Mouse (Mus musculus) E14TG2a.4 (cell line): ENCODE measurements around the gene Foxred2.

Experiments used
- CTCF ChIP-seq: conservative IDR thresholded peaks from 2 replicates; pipeline ENCODE4 v1.5.1; 2014; ENCODE audit warnings: low read length
- NANOG ChIP-seq: IDR thresholded peaks from 2 replicates; pipeline ENCODE4 v1.6.1; 2014; ENCODE audit warnings: borderline replicate concordance, low read length, mixed read lengths
- POU5F1 ChIP-seq: IDR thresholded peaks from 2 replicates; pipeline ENCODE4 v1.6.1; 2014; ENCODE audit warnings: low read length, borderline replicate concordance

GRCm38 (mm10) chr15:77958071-77958470 is 1.5 kb upstream of the Foxred2 start:
- TF ChIP-seq CTCF, result no peak
- no peak for TF ChIP-seq NANOG
- no peak for TF ChIP-seq POU5F1
